Mouse (Mus musculus): ENCODE measurements around the gene Osbpl9. TPM values are rescaled to one million over a fixed set of nuclear protein-coding genes. Genes with fewer than 3 reads are reported as not detected.

Osbpl9 gene
- polyA plus RNA-seq, 1 experiment from 2014 or later = 65.8 TPM

DNA sequence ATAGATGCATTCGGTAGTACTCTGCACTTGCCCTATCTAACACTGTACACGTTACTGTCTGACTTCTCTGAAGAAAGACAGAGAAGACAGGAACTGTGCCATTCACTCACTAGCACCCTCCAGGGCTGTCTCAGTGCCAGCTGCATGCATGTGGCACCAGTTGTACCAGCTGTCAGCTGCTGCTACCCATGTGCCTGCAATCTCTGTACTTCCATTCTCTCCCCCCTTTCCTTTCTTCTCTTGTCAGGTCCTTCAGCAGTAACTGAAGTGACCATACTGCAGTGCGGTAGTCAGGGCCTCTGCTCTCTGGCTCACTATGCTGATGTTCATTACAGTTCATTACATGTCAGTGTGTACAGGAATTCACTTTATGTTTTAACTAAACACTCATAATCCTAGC lies 96.0 kb downstream of the Osbpl9 start:
- Histone ChIP-seq H3K4me1 (ENCODE audit: control insufficient read depth, insufficient read depth, low read length) (peaks cover 6% of the 10 kb centered on the region; the same call in 1 of the 2 replicates), H3K9ac (ENCODE audit: low read length) (no peak overlapping the region), H3K9me3 (replicated peaks; ENCODE audit: control insufficient read depth, low read length) (no peaks in the 10 kb centered on the region), H3K36me3 (ENCODE audit: control insufficient read depth, insufficient read depth, low read length) (no peaks in the 10 kb centered on the region; the same call in 1 of the 2 replicates), H3K4me2 (ENCODE audit: low read depth, low read length) (no peak overlapping the region), H3K27ac (ENCODE audit: low read length) (no peak overlapping the region), H3K27me3 (ENCODE audit: control insufficient read depth, insufficient read depth, low read length) (no peaks in the 10 kb centered on the region), H3K4me3 (replicated peaks; ENCODE audit: low read length) (no peak overlapping the region)
- no peak for ATAC-seq (ENCODE audit: insufficient read depth, low FRiP score)
- 67% methylated on average over 3 of the region's 3 CpGs for WGBS

DNA sequence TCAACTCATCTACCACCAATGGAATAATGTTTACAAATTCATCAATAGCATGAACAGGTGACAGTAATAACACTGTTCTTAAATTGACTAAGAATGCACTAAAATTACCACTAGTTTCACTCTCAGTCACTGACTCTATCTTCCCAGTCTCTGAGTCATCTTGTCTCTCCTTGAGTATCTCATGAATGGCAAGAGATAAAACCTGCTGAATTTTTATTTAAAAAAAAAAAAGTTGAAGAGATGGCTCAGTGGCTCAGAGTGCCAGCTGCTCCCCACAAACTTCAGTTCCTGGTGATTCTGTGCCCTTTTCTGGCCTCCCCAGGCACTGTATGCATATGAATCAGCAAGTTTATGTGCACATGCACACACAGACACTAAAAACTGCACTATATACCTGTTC lies 96.8 kb downstream of the Osbpl9 start:
- H3K4me3 ChIP-seq (replicated peaks; ENCODE audit: low read length) = no peak overlapping the region
- H3K9me3 ChIP-seq (replicated peaks; ENCODE audit: control insufficient read depth, low read length) = no peaks in the 10 kb centered on the region
- no peak overlapping the region for H3K27ac ChIP-seq (ENCODE audit: low read length)
- H3K36me3 ChIP-seq (ENCODE audit: control insufficient read depth, insufficient read depth, low read length) = no peaks in the 10 kb centered on the region; the same call in 1 of the 2 replicates
- H3K9ac ChIP-seq (ENCODE audit: low read length) = no peak overlapping the region
- no peaks in the 10 kb centered on the region for H3K27me3 ChIP-seq (ENCODE audit: control insufficient read depth, insufficient read depth, low read length)
- ATAC-seq (ENCODE audit: insufficient read depth, low FRiP score) = no peak
- peaks cover 6% of the 10 kb centered on the region; the same call in 1 of the 2 replicates for H3K4me1 ChIP-seq (ENCODE audit: control insufficient read depth, insufficient read depth, low read length)
- H3K4me2 ChIP-seq (ENCODE audit: low read depth, low read length) = no peak overlapping the region

DNA sequence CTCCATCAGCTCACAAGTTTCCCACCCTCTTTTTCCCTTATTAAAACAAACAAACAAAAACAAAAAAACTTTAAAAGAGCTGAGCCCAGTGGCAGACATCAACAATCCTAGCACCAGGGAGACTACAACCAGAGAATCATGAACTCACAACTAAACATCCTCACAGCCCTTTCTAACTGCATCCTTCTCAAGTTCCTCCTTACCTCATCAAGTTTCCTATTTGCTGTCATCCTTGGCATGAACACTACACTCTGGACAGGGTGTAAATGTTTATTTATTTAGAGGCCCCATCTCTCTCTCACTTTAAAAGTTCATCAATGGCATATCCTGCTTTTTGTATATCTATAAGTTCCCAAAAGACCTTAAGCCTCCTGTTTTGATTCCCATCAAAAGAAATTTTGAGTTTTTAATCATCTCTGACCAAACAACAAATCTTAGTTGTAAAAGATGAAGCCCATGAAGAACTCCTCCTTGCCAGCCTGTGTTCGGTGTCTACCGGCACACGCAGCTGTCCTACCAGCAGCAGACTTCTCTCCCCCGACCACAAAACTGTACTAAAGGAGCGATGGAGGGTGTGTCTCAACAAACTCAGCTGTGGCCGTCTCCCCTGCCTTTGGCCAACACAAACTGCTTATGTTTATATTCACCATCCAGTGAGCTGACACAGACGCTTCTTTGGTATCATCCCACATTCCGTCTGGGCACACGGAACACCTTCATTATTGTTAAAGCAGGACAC lies 98.8 kb downstream of the Osbpl9 start:
- no peak overlapping the region for H3K27ac ChIP-seq (ENCODE audit: low read length)
- H3K27me3 ChIP-seq (ENCODE audit: control insufficient read depth, insufficient read depth, low read length) = no peaks in the 10 kb centered on the region
- no peak overlapping the region for H3K9ac ChIP-seq (ENCODE audit: low read length)
- H3K36me3 ChIP-seq (ENCODE audit: control insufficient read depth, insufficient read depth, low read length) = no peaks in the 10 kb centered on the region; the same call in 1 of the 2 replicates
- no peak overlapping the region for H3K4me2 ChIP-seq (ENCODE audit: low read depth, low read length)
- 51% methylated on average over 9 of the region's 9 CpGs for WGBS
- H3K9me3 ChIP-seq (replicated peaks; ENCODE audit: control insufficient read depth, low read length) = no peaks in the 10 kb centered on the region
- peaks cover 6% of the 10 kb centered on the region; the same call in 1 of the 2 replicates for H3K4me1 ChIP-seq (ENCODE audit: control insufficient read depth, insufficient read depth, low read length)
- H3K4me3 ChIP-seq (replicated peaks; ENCODE audit: low read length) = no peak overlapping the region
- ATAC-seq (ENCODE audit: insufficient read depth, low FRiP score) = no peak

GRCm38 (mm10) chr4:109102574-109102973 lies 99.5 kb downstream of the Osbpl9 start:
- Histone ChIP-seq H3K27ac (ENCODE audit: low read length) (no peak overlapping the region), H3K27me3 (ENCODE audit: control insufficient read depth, insufficient read depth, low read length) (no peaks in the 10 kb centered on the region), H3K9ac (ENCODE audit: low read length) (no peak overlapping the region), H3K4me1 (ENCODE audit: control insufficient read depth, insufficient read depth, low read length) (peaks cover 6% of the 10 kb centered on the region; the same call in 1 of the 2 replicates), H3K4me3 (replicated peaks; ENCODE audit: low read length) (no peak overlapping the region), H3K36me3 (ENCODE audit: control insufficient read depth, insufficient read depth, low read length) (no peaks in the 10 kb centered on the region; the same call in 1 of the 2 replicates), H3K9me3 (replicated peaks; ENCODE audit: control insufficient read depth, low read length) (no peaks in the 10 kb centered on the region), H3K4me2 (ENCODE audit: low read depth, low read length) (no peak overlapping the region)
- no peak for ATAC-seq (ENCODE audit: insufficient read depth, low FRiP score)
- WGBS = 89% methylated on average over 5 of the region's 5 CpGs

GRCm38 (mm10) chr4:109098861-109099260 lies 103.2 kb downstream of the Osbpl9 start:
- Histone ChIP-seq H3K9ac (ENCODE audit: low read length) (no peak overlapping the region), H3K4me2 (ENCODE audit: low read depth, low read length) (no peak overlapping the region), H3K27me3 (ENCODE audit: control insufficient read depth, insufficient read depth, low read length) (no peaks in the 10 kb centered on the region), H3K9me3 (replicated peaks; ENCODE audit: control insufficient read depth, low read length) (no peaks in the 10 kb centered on the region), H3K4me3 (replicated peaks; ENCODE audit: low read length) (no peak overlapping the region), H3K4me1 (ENCODE audit: control insufficient read depth, insufficient read depth, low read length) (peaks cover 9% of the 10 kb centered on the region), H3K27ac (ENCODE audit: low read length) (no peak overlapping the region), H3K36me3 (ENCODE audit: control insufficient read depth, insufficient read depth, low read length) (no peaks in the 10 kb centered on the region; the same call in 1 of the 2 replicates)
- no peak for ATAC-seq (ENCODE audit: insufficient read depth, low FRiP score)
- WGBS = 93% methylated on average over 3 of the region's 3 CpGs

GRCm38 (mm10) chr4:109094269-109094668 lies 107.8 kb downstream of the Osbpl9 start:
- Histone ChIP-seq H3K9ac (ENCODE audit: low read length) (no peak overlapping the region), H3K4me3 (replicated peaks; ENCODE audit: low read length) (no peak overlapping the region), H3K27me3 (ENCODE audit: control insufficient read depth, insufficient read depth, low read length) (no peaks in the 10 kb centered on the region), H3K9me3 (replicated peaks; ENCODE audit: control insufficient read depth, low read length) (no peaks in the 10 kb centered on the region), H3K27ac (ENCODE audit: low read length) (no peak overlapping the region), H3K4me1 (ENCODE audit: control insufficient read depth, insufficient read depth, low read length) (peaks cover 9% of the 10 kb centered on the region), H3K4me2 (ENCODE audit: low read depth, low read length) (no peak overlapping the region), H3K36me3 (ENCODE audit: control insufficient read depth, insufficient read depth, low read length) (no peaks in the 10 kb centered on the region)
- no peak for ATAC-seq (ENCODE audit: insufficient read depth, low FRiP score)
- 43% methylated on average over 2 of the region's 2 CpGs for WGBS

- ATAC-seq (ENCODE audit: insufficient read depth, low FRiP score) = no peak
Observed at GRCm38 (mm10) chr4:109092344-109092743, 109.7 kb downstream of the Osbpl9 start.

GRCm38 (mm10) chr4:109091241-109091777 lies 110.8 kb downstream of the Osbpl9 start:
- H3K36me3 ChIP-seq (ENCODE audit: control insufficient read depth, insufficient read depth, low read length) = no peaks in the 10 kb centered on the region
- H3K9me3 ChIP-seq (replicated peaks; ENCODE audit: control insufficient read depth, low read length) = no peaks in the 10 kb centered on the region
- 75% methylated on average over 8 of the region's 8 CpGs for WGBS
- H3K9ac ChIP-seq (ENCODE audit: low read length) = no peak overlapping the region
- ATAC-seq (ENCODE audit: insufficient read depth, low FRiP score) = no peak
- H3K4me1 ChIP-seq (ENCODE audit: control insufficient read depth, insufficient read depth, low read length) = peaks cover 9% of the 10 kb centered on the region
- no peak overlapping the region for H3K27ac ChIP-seq (ENCODE audit: low read length)
- no peaks in the 10 kb centered on the region for H3K27me3 ChIP-seq (ENCODE audit: control insufficient read depth, insufficient read depth, low read length)
- no peak overlapping the region for H3K4me3 ChIP-seq (replicated peaks; ENCODE audit: low read length)
- H3K4me2 ChIP-seq (ENCODE audit: low read depth, low read length) = no peak overlapping the region

More at GRCm38 (mm10) chr4:109092344-109092743, 109.7 kb downstream of the Osbpl9 start:
- H3K9ac ChIP-seq (ENCODE audit: low read length) = no peak overlapping the region
- H3K27me3 ChIP-seq (ENCODE audit: control insufficient read depth, insufficient read depth, low read length) = no peaks in the 10 kb centered on the region
- no peak overlapping the region for H3K27ac ChIP-seq (ENCODE audit: low read length)
- no peak overlapping the region for H3K4me2 ChIP-seq (ENCODE audit: low read depth, low read length)
- no peak overlapping the region for H3K4me3 ChIP-seq (replicated peaks; ENCODE audit: low read length)
- no peaks in the 10 kb centered on the region for H3K9me3 ChIP-seq (replicated peaks; ENCODE audit: control insufficient read depth, low read length)
- no peaks in the 10 kb centered on the region for H3K36me3 ChIP-seq (ENCODE audit: control insufficient read depth, insufficient read depth, low read length)
- peaks cover 9% of the 10 kb centered on the region for H3K4me1 ChIP-seq (ENCODE audit: control insufficient read depth, insufficient read depth, low read length)
- WGBS = 86% methylated on average over 5 of the region's 5 CpGs

DNA sequence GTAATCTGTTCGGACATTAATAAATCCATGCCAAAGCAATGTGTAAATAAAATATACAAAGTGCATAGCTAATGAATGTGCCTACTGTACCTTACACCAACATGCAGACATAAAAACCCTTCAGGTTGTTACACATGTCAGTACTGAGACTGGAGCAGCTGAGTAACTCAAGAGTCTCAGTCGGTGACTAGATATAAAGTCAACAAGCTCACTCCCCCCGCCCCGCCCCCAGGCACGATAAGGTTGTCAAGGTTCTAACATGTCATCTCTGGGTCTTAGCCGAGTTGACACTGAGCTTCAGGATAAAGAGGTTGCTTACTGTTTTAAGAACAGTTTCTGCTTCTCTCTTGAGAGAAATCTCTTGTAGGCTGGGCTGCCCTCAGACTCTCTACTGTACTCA lies 112.1 kb downstream of the Osbpl9 start:
- no peak for ATAC-seq (ENCODE audit: insufficient read depth, low FRiP score)
- H3K9me3 ChIP-seq (replicated peaks; ENCODE audit: control insufficient read depth, low read length) = no peaks in the 10 kb centered on the region
- no peaks in the 10 kb centered on the region for H3K36me3 ChIP-seq (ENCODE audit: control insufficient read depth, insufficient read depth, low read length)
- no peak overlapping the region for H3K4me2 ChIP-seq (ENCODE audit: low read depth, low read length)
- WGBS = 20% methylated on average over 6 of the region's 6 CpGs
- H3K27ac ChIP-seq (ENCODE audit: low read length) = no peak overlapping the region
- H3K9ac ChIP-seq (ENCODE audit: low read length) = no peak overlapping the region
- peaks cover 5% of the 10 kb centered on the region for H3K4me1 ChIP-seq (ENCODE audit: control insufficient read depth, insufficient read depth, low read length)
- H3K4me3 ChIP-seq (replicated peaks; ENCODE audit: low read length) = no peak overlapping the region
- H3K27me3 ChIP-seq (ENCODE audit: control insufficient read depth, insufficient read depth, low read length) = no peaks in the 10 kb centered on the region
